Mouse (Mus musculus) MEL (cell line): ENCODE data around the gene Cpm. TPM values are rescaled to one million over a fixed set of nuclear protein-coding genes. Genes with fewer than 3 reads are reported as not detected.

Source experiments
- DNase-seq: peaks from one replicate; pipeline ENCODE4 v3.0.0; 2011; ENCODE audit warnings: low read depth, low spot score
- H3K27ac ChIP-seq: 2 replicates; pipeline ENCODE4 v1.5.1; 2012; ENCODE audit warnings: low read depth, mild to moderate bottlenecking, control low read depth, low read length, moderate library complexity; ENCODE audit not compliant: control insufficient read depth
- H3K27me3 ChIP-seq, 2 experiments: fragments of 150-350 bp in 1 of 2; sonication (generic) in 1 of 2; 2 replicates each; pipeline ENCODE4 v1.6.1; 2012; ENCODE audit warnings: low read length in 2 of 2, mild to moderate bottlenecking in 2 of 2, improper control_type of control experiment in 1 of 2, moderate library complexity in 1 of 2; ENCODE audit not compliant: insufficient read depth in 2 of 2, control insufficient read depth in 1 of 2
- H3K36me3 ChIP-seq, 2 experiments: 2 replicates each; pipeline ENCODE4 v1.6.1; 2012 to 2014; ENCODE audit warnings: low read length in 2 of 2, improper control_type of control experiment in 1 of 2, inconsistent platforms in 1 of 2, mild to moderate bottlenecking in 1 of 2; ENCODE audit not compliant: insufficient read depth in 2 of 2, control insufficient read depth in 1 of 2
- H3K4me1 ChIP-seq, 2 experiments: fragments of 150-350 bp in 1 of 2; sonication (generic) in 1 of 2; 2 replicates each; pipeline ENCODE4 v1.6.1; 2012; ENCODE audit warnings: low read length in 2 of 2, improper control_type of control experiment in 1 of 2, mild to moderate bottlenecking in 1 of 2; ENCODE audit not compliant: insufficient read depth in 2 of 2, control insufficient read depth in 1 of 2
- H3K4me3 ChIP-seq, 2 experiments: fragments of 150-350 bp in 1 of 2; sonication (generic) in 1 of 2; 2 replicates each; pipeline ENCODE4 v1.5.1; 2012; ENCODE audit warnings: low read depth in 2 of 2, low read length in 2 of 2, mild to moderate bottlenecking in 2 of 2, moderate library complexity in 2 of 2, control low read depth in 1 of 2, improper control_type of control experiment in 1 of 2; ENCODE audit not compliant: control insufficient read depth in 1 of 2, insufficient read depth in 1 of 2
- H3K79me2 ChIP-seq: 2 replicates; pipeline ENCODE4 v1.6.1; 2012; ENCODE audit warnings: mild to moderate bottlenecking, low read length, moderate library complexity; ENCODE audit not compliant: control insufficient read depth, poor library complexity, insufficient read depth
- H3K9ac ChIP-seq: 2 replicates; pipeline ENCODE4 v1.6.1; 2012; ENCODE audit warnings: low read depth, mild to moderate bottlenecking, control low read depth, low read length, moderate library complexity; ENCODE audit not compliant: control insufficient read depth, poor library complexity, severe bottlenecking
- H3K9me3 ChIP-seq: fragments of 150-350 bp; sonication (generic); replicated peaks from 2 replicates; pipeline ENCODE4 v1.6.1; 2012; ENCODE audit warnings: mild to moderate bottlenecking, low read length, improper control_type of control experiment, moderate library complexity; ENCODE audit not compliant: insufficient read depth
- CHD1 ChIP-seq: IDR thresholded peaks from 2 replicates; pipeline ENCODE4 v1.6.1; 2012; ENCODE audit warnings: low read depth, mild to moderate bottlenecking, inconsistent platforms, low read length, improper control_type of control experiment
- CTCF ChIP-seq, 3 experiments: IDR thresholded peaks in 2 of 3; conservative IDR thresholded peaks in 1 of 3; 2 replicates each; pipeline ENCODE4 v1.5.1; 2011 to 2012; ENCODE audit warnings: low read length in 3 of 3, low read depth in 2 of 3, mild to moderate bottlenecking in 2 of 3, improper control_type of control experiment in 1 of 3, inconsistent platforms in 1 of 3, mixed read lengths in 1 of 3, moderate library complexity in 1 of 3; ENCODE audit not compliant: control insufficient read depth in 1 of 3, insufficient read depth in 1 of 3, poor library complexity in 1 of 3, severe bottlenecking in 1 of 3
- ELF1 ChIP-seq: IDR thresholded peaks from 2 replicates; pipeline ENCODE4 v1.6.1; 2014; ENCODE audit warnings: low read depth, mild to moderate bottlenecking, inconsistent platforms, low read length, improper control_type of control experiment, moderate library complexity
- EP300 ChIP-seq, 2 experiments: IDR thresholded peaks; 2 replicates each; pipeline ENCODE4 v1.6.1; 2011; ENCODE audit warnings: improper control_type of control experiment in 2 of 2, low read length in 2 of 2, low read depth in 1 of 2, mild to moderate bottlenecking in 1 of 2
- GABPA ChIP-seq: IDR thresholded peaks from 2 replicates; pipeline ENCODE4 v1.6.1; 2012; ENCODE audit warnings: low read depth, mild to moderate bottlenecking, inconsistent platforms, low read length, improper control_type of control experiment, moderate library complexity
- KAT2A ChIP-seq: conservative IDR thresholded peaks from 2 replicates; pipeline ENCODE4 v1.6.1; 2012; ENCODE audit warnings: low read depth, low read length, improper control_type of control experiment, inconsistent platforms
- MAX ChIP-seq: IDR thresholded peaks from 2 replicates; pipeline ENCODE4 v1.6.1; 2011; ENCODE audit warnings: low read length, improper control_type of control experiment
- MAZ ChIP-seq: IDR thresholded peaks from 2 replicates; pipeline ENCODE4 v1.6.1; 2012; ENCODE audit warnings: low read depth, mild to moderate bottlenecking, inconsistent platforms, low read length, improper control_type of control experiment
- MXI1 ChIP-seq: IDR thresholded peaks from 2 replicates; pipeline ENCODE4 v1.6.1; 2011; ENCODE audit warnings: mild to moderate bottlenecking, low read depth, low read length, improper control_type of control experiment
- MYC ChIP-seq: IDR thresholded peaks from 2 replicates; pipeline ENCODE4 v1.6.1; 2011; ENCODE audit warnings: low read depth, mild to moderate bottlenecking, low read length, improper control_type of control experiment, moderate library complexity
- NRF1 ChIP-seq: IDR thresholded peaks from 2 replicates; pipeline ENCODE4 v1.6.1; 2014; ENCODE audit warnings: low read depth, mild to moderate bottlenecking, inconsistent platforms, low read length, improper control_type of control experiment, moderate library complexity; ENCODE audit not compliant: poor library complexity, insufficient read depth, severe bottlenecking
- TAL1 ChIP-seq: IDR thresholded peaks from 2 replicates; pipeline ENCODE4 v1.6.1; 2012; ENCODE audit warnings: mild to moderate bottlenecking, inconsistent platforms, low read length, moderate library complexity, mixed read lengths
- TCF12 ChIP-seq: IDR thresholded peaks from 2 replicates; pipeline ENCODE4 v1.6.1; 2014; ENCODE audit warnings: low read depth, mild to moderate bottlenecking, inconsistent platforms, low read length, improper control_type of control experiment, moderate library complexity
- ZNF384 ChIP-seq: IDR thresholded peaks from 2 replicates; pipeline ENCODE4 v1.6.1; 2012; ENCODE audit warnings: low read depth, mild to moderate bottlenecking, inconsistent platforms, low read length, improper control_type of control experiment
- polyA plus RNA-seq, 2 experiments: library from polyadenylated mRNA; stranded (reverse) in 1 of 2; unstranded in 1 of 2; fragments of >175 nt in 1 of 2; fragments of >200 nt in 1 of 2; gene quantifications; 2 replicates each; pipeline versions ENCODE4 v1.2.1 to v1.2.4; 2012; ENCODE audit warnings: low replicate concordance in 2 of 2, low read depth in 1 of 2; ENCODE audit not compliant: insufficient read length in 2 of 2, insufficient read depth in 1 of 2, missing spikeins in 1 of 2
- total RNA-seq: library from RNA; depleted of rRNA; stranded (reverse); fragments of 300-350 nt; gene quantifications from 2 replicates; pipeline ENCODE4 v1.2.3, GENCODE M21; 2012

The Cpm gene
- total and polyA plus RNA-seq, 3 experiments, result 0.04 to 0.40 TPM; not detected in 1

DNA sequence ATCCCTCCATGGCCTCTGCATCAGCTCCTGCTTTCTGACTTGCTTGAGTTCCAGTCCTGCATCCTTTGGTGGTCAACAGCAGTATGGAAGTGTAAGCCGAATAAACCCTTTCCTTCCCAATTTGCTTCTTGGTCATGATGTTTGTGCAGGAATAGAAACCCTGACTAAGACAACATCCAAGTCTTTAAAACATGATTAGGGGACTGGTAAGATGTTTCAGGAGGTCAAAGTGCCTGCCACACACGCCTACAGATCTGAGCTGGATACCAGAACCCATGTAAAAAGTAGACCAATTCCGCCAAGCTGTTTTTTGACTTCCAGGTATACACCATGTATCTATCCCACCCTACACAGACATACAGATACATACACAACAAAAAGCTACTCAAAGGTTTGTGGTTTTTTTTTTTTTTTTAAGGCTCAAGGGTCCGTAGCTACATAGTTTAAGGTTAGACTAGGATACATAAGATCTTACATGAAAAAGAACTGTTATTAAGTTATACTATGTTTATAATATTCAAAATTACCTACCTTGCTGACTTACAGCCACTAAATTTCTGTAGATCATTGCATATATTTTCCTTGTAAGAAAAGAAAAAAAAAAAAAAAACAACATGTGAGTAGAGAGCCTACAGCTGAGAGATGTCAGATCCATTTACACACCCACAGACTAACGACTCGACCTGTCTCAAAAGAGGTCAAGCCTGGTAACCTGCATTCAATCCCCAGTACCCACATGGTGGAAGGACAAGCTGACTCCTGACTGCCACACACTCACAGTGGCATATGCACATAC, 71.9 kb downstream of the Cpm start:
- peaks cover 5% of the 10 kb centered on the region; the same call in 1 of the 2 replicates for H3K79me2 ChIP-seq
- no peaks in the 10 kb centered on the region for H3K4me1 ChIP-seq
- H3K4me3 ChIP-seq, result no peak overlapping the region
- TF ChIP-seq ZNF384 (no peak), TAL1 (no peak), MAX (no peak), MYC (no peak), CHD1 (no peak), GABPA (no peak), MXI1 (no peak), MAZ (no peak), TCF12 (no peak), ELF1 (no peak), CTCF (IDR thresholded peaks at IDR 0.05 in 2 of 3, conservative IDR thresholded peaks at IDR 0.05 in 1 of 3; ENCODE audit: control insufficient read depth in 1 of 3, insufficient read depth in 1 of 3, low read depth in 2 of 3, low read length in 3 of 3, poor library complexity in 1 of 3, severe bottlenecking in 1 of 3) (no peak)
- DNase-seq, result no peak
- H3K36me3 ChIP-seq, result peaks cover 0 to 52% of the 10 kb centered on the region in 2 experiments; a peak in 2 of 4 replicates
- no peaks in the 10 kb centered on the region for H3K27me3 ChIP-seq
- H3K27ac ChIP-seq, result no peak overlapping the region
- no peak overlapping the region for H3K9ac ChIP-seq
- no peaks in the 10 kb centered on the region for H3K9me3 ChIP-seq

DNA sequence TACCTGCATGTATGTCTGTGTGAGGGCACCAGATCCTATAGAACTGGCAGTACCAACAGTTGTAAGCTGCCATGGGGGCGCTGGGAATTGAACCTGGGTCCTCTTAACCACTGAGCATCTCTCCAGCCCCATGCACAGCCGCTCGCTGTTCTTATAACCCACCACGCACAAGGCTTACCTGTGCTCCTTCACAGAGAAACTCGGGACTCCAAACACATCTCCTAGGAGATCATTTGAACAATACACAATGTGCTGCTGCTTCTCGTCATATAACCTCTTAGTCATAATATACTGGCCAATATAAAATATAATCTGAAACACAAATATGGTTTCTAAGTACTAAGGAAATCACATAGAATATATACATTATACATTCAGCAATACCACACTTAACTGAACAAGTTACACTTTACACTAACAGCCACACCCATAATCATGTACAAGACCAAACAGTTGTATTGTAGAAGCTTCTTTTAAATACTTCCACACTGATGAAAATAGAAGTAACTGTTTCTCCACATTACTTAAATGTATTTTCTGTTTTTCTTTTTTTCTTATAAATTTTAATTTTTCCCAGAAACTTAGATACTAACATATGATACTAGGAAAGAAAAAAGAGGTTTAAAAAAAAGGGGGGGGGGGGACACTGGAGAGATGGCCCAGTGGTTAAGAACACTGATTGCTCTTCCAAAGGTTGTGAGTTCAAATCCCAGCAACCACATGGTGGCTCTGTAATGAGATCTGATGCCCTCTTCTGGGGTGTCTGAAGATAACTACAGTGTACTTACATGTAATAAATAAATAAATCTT, 72.9 kb downstream of the Cpm start:
- no peak overlapping the region for H3K4me3 ChIP-seq
- H3K9ac ChIP-seq, result no peak overlapping the region
- H3K36me3 ChIP-seq, result peaks cover 1 to 46% of the 10 kb centered on the region in 2 experiments
- TF ChIP-seq MAZ, result no peak
- TF ChIP-seq GABPA, result no peak
- no peak for TF ChIP-seq KAT2A
- TF ChIP-seq EP300 (IDR thresholded peaks at IDR 0.05; ENCODE audit: low read depth in 1 of 2, low read length in 2 of 2), result no peak
- no peak for TF ChIP-seq NRF1
- H3K27me3 ChIP-seq, result no peaks in the 10 kb centered on the region
- H3K4me1 ChIP-seq, result no peaks in the 10 kb centered on the region
- H3K9me3 ChIP-seq, result no peaks in the 10 kb centered on the region
- no peak overlapping the region for H3K27ac ChIP-seq
- H3K79me2 ChIP-seq, result peaks cover 11% of the 10 kb centered on the region
- DNase-seq, result no peak
